Mouse (Mus musculus) right cerebral cortex, postnatal 25 days (tissue): ENCODE measurements around the gene Cacna1b.

Experiments
- DNase-seq: peaks from one replicate; pipeline ENCODE4 v3.0.0; 2022

Cacna1b gene

GRCm38 (mm10) chr2:24763115-24763557 is at the start of gene Cacna1b:
TSS of gene Cacna1b (minus strand) at chr2:24763152.
- DNase-seq: peak; percentile 93

DNA sequence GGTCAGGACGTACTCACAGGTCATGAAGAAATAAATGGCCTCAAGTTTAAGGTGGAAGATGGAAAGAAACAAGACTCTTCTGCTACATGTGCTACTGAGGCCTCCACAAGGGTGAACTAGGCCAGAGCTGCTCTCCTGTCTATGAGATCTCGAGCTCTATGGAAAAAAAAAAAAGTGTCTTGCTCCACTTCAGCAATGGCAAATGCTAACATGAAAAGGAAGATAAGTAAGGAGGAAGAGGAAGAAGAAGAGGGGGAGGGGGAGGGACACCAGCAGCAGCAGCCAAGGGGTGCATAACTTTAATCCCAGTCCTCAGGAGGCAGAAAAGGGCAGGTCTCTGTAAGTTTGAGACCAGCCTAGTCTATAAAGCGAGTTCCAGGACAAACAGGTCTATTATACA is 46.8 kb upstream of the Cacna1b start:
- DNase-seq: no peak

DNA sequence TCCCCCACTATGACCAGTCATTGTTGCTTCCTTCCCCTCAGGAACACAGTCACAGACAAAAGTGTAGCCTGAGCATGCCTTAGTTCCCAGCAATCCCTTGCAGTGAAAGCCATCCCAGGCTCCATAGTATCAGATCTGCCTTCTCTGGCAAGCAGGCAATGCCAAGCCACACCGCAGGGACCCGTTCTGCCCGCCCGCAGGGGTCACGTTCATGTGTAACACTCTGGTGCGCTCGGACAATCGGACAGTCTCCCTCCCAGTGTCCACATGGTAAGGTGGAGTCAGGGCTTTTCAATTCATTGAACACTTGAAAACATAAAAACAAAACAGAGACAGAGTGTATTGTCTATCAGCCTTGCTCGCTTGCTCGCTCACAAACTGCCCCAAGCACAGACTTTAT is 44.7 kb upstream of the Cacna1b start:
- no peak for DNase-seq

- DNase-seq: peak; percentile 28
Measured at GRCm38 (mm10) chr2:24807036-24807435, 44.1 kb upstream of the Cacna1b start.

DNA sequence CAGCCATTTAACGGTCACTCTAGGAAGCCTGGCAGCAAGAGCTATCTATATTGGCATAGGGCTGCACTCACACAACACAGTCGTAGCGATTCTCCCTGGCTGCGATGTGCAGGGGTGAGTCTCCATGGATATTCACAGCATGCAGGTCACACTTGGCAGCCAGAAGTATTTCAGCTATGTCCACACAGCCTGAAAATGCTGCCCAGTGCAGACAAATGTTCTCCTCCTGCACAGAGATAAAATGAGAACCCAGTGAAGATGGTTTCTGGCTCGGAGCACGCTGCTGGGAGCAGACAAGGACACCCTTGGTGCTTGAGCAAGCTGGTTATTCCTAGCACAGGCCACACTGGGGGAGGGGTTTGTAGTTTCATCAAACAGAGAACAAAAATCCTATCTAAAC is 43.2 kb upstream of the Cacna1b start:
- peak; percentile 11 for DNase-seq

- DNase-seq: no peak
Measured at GRCm38 (mm10) chr2:24805621-24806020, 42.7 kb upstream of the Cacna1b start.

- DNase-seq: no peak
Measured at GRCm38 (mm10) chr2:24796833-24797457, 34.0 kb upstream of the Cacna1b start.

DNA sequence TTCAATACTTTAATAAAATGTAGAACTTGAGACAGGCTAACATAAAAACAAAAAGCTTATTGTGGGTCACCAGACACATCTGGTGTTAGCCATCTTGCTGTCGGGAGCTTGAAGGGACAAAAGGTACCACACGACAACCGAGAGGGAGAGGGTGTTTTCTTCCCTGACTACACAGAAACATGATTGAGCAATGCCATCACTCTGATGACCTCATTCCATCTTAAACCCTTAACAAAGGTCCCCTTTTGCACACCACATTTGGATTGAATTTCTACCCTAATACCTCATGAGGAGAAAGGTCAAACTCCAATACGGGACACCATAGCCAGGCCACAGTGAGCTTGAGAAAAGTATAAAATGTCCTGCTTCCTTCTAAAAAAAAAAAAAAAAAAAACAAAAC is 24.3 kb upstream of the Cacna1b start:
- no peak for DNase-seq

- no peak for DNase-seq
Measured at GRCm38 (mm10) chr2:24781253-24781652, 18.3 kb upstream of the Cacna1b start.

DNA sequence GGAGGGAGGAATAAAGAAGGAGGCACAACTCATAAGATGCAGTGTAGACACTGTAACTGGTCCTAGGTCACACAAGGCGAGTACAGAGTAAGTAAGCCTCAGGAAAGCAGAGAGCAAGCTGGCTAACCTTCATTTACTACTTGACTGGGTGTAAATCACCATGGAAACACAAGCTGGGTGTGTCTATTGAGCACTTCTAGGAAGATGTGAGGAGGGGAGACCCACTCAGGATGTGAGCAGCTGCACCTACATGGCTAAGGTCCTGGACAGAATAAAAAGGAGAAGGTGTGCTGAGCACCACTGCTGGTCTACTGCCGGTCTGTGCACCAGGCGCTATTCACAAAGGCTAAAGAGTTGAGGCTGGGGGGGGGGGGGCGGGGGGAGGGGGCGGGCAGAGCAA is 13.9 kb upstream of the Cacna1b start:
- DNase-seq: no peak

- no peak for DNase-seq
Measured at GRCm38 (mm10) chr2:24775951-24776587, 13.1 kb upstream of the Cacna1b start.

DNA sequence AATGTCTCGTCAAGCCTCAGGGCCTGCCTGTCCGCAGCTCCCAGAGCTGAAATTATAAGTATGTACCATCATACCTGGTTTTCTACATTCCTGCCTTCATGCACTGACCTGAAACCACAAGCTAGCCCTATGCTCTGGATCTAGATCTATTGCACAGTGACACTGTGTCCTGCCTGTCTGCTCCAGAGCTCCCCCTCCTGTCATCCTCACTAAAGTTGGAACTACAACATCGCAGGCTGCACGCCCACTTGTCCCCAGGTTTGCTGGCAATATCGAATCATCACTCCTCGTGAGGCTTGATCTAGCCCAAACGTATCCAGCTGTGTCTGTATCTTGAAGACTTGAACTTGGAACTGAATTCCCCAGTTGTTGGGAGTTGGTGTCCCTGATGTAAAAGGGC is 11.9 kb upstream of the Cacna1b start:
- no peak for DNase-seq

DNA sequence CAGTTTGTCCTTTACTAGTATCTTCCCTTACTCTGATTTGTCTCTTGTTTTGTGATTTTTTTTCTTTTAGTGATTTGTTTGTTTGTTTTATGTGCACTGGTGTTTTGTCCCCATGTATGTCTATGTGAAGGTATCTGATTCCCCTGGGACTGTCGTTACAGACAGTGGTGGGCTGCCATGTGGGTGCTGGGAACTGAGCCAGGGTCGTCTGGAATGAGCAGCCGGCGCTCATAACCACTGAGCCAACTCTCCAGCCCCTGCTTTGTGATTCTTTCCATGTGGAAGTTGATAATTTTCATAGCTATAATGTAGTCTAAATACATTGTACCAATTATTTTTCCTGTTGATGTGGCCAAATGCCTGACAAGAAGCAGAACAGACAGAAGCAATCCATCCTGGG is 7.9 kb upstream of the Cacna1b start:
- no peak for DNase-seq

GRCm38 (mm10) chr2:24762446-24762960 is 449 bp downstream of the Cacna1b start:
- DNase-seq: peak; percentile 70

- peak; percentile 78 for DNase-seq
Measured at GRCm38 (mm10) chr2:24761923-24762445, 968 bp downstream of the Cacna1b start.

DNA sequence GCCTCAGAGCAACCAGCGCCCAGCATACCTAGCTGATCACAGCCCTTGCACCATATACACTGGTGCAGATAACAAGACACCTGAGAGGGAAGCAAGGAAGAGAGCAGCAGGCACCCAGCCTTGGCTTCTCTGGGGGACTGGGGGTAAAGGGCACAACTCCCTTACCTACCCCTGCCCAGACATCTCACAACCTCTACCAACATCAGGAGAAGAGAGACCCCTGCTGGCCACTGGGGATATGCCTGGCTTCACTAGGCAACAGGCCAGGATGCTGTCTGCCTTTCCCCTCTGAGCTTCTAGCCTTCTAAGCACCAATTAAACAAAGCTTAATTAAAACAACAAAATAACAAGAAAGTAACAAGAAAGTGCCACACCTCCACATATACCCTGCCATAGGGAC is 7.7 kb downstream of the Cacna1b start:
- DNase-seq: peak; percentile 43

- DNase-seq: no peak
Measured at GRCm38 (mm10) chr2:24752599-24752998, 10.4 kb downstream of the Cacna1b start.

DNA sequence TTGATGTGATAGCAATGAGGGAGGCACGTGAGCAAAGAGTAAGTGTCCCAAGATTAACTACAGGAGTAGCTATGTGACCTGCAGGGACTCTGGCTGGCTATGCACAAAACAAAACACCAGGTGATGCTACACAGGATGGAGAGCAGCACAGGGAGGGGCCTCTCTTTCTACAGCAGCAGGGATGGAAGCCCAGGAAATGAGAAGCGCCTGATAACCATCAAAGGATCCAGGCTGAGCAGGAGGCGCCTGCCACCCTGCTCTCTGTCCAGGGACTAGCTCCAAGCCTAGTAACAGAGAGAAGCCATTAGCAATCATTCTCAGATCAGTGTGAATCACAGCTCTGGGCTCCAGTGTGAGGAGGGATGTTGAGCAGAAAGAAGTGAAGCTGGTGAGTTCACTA is 12.9 kb downstream of the Cacna1b start:
- DNase-seq: no peak

GRCm38 (mm10) chr2:24747878-24748277 is 15.1 kb downstream of the Cacna1b start:
- DNase-seq: no peak

DNA sequence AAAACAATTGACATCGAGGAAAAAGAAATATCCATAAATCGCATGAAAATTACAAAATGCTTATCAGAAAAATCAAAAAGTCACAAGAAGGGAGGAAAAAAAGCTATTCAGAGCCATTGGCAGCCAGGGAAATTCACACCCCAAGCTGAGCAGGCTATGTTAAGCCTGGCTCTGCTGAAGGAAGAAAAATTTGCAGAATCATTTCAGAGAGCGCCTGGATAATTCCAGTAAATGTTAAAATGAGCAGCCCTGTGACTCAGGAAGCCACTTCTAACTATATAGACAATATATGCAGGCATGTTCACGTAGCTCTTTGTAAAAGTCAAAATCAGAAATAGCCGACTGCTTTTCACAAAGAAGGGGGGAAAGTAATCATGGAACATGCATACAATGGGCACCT is 23.3 kb downstream of the Cacna1b start:
- DNase-seq: no peak

DNA sequence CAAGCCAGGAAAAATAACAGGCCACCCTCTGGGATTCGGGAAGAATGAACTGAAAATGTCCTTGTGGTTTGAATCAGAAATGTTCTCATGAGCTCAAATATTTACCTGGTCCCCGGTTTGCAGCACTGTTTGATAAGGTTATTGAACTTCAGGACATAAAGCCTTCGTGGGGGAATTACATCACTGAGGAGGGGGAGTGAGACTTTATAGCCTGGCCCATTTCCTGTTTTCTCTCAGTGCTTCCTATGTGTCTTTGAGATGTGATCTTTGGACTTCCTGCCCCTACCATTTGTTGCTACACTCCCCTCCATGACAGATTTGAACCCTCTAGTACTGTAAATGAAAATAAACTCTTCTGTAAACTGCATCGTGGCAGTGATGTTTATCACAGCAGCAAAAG is 29.8 kb downstream of the Cacna1b start:
- no peak for DNase-seq

GRCm38 (mm10) chr2:24725865-24726264 is 37.1 kb downstream of the Cacna1b start:
- DNase-seq: no peak

DNA sequence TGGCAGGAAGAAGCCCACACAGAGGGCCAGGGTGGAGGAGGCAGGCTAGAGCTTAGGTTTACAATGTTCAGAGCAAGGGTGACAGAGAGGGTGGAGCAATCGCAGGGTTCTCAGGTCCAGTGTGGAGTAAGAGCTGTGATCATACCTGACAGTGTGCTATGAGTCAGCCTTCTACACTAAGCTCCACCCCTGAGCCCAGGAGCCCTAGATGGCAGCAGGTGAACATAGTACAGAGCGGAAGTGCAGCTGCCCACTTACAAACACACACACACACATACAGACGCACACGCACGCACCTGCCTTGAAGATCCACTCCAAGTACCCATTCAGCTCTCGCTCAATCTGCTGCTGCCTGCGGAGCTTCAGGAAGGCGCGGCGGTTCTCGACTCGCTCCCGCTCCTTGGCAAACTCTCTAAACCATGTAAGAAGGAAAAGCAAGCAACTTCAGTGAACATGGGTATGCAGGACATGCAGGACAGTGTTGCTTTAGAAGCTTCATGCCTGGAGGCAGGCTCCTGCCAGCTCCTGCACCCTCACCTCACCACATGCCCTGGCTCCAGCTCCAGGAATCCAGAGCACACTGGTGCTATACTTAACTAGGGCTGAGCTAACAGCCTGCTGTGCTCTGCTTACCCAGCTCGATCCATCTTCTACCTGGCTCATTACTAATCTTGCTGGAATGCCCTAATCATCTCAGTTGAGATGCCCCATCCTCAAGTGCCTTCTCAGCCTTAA is 43.1 kb downstream of the Cacna1b start:
- DNase-seq: no peak

DNA sequence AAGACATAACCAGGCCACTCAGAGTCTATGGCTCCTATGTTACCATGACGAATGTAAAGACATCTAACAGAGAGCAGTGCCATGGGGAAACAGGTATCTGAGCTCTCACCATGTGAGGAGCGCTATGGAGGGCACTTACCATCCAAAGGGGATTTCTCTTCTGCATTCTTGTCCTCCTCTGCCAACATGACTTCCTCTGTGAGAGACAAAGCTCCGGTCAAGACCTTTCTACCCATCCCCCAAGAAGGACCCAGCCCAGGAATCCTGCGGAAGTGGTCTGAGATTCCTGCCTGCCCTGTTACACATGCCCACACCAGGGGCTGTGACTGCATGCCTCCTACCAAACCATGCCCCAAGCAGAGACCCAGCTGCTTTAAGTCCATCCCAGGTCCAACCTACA is 44.0 kb downstream of the Cacna1b start:
- DNase-seq: no peak
